Mouse (Mus musculus): Measurements from ENCODE around the gene Osbp2.

Gene Osbp2

GRCm38 (mm10) chr11:3864343-3864742 is 640 bp upstream of the Osbp2 start:
- no peak for DNase-seq (ENCODE audit: extremely low read depth, low read depth, low spot score)

- no peak for DNase-seq (ENCODE audit: extremely low read depth, low read depth, low spot score)
Measured at GRCm38 (mm10) chr11:3862661-3863453, 846 bp downstream of the Osbp2 start.

GRCm38 (mm10) chr11:3860361-3860760 is 3.3 kb downstream of the Osbp2 start:
- no peak for DNase-seq (ENCODE audit: extremely low read depth, low read depth, low spot score)

GRCm38 (mm10) chr11:3859778-3860177 is 3.9 kb downstream of the Osbp2 start:
- no peak for DNase-seq (ENCODE audit: extremely low read depth, low read depth, low spot score)

- no peak for DNase-seq (ENCODE audit: extremely low read depth, low read depth, low spot score)
Measured at GRCm38 (mm10) chr11:3857902-3858301, 5.8 kb downstream of the Osbp2 start.

GRCm38 (mm10) chr11:3855846-3856245 is 7.9 kb downstream of the Osbp2 start:
- DNase-seq (ENCODE audit: extremely low read depth, low read depth, low spot score) = no peak

GRCm38 (mm10) chr11:3854156-3854555 is 9.5 kb downstream of the Osbp2 start:
- no peak for DNase-seq (ENCODE audit: extremely low read depth, low read depth, low spot score)

- DNase-seq (ENCODE audit: extremely low read depth, low read depth, low spot score) = no peak
Measured at GRCm38 (mm10) chr11:3853481-3854034, 10.1 kb downstream of the Osbp2 start.

GRCm38 (mm10) chr11:3853031-3853430 is 10.7 kb downstream of the Osbp2 start:
- no peak for DNase-seq (ENCODE audit: extremely low read depth, low read depth, low spot score)

- no peak for DNase-seq (ENCODE audit: extremely low read depth, low read depth, low spot score)
Measured at GRCm38 (mm10) chr11:3851872-3852271, 11.8 kb downstream of the Osbp2 start.

- no peak for DNase-seq (ENCODE audit: extremely low read depth, low read depth, low spot score)
Measured at GRCm38 (mm10) chr11:3850746-3851277, 12.9 kb downstream of the Osbp2 start.

- DNase-seq (ENCODE audit: extremely low read depth, low read depth, low spot score) = no peak
Measured at GRCm38 (mm10) chr11:3850315-3850614, 13.4 kb downstream of the Osbp2 start.

- DNase-seq (ENCODE audit: extremely low read depth, low read depth, low spot score) = no peak
Measured at GRCm38 (mm10) chr11:3849469-3850314, 14.0 kb downstream of the Osbp2 start.

GRCm38 (mm10) chr11:3846351-3846750 is 17.4 kb downstream of the Osbp2 start:
- DNase-seq (ENCODE audit: extremely low read depth, low read depth, low spot score) = no peak

GRCm38 (mm10) chr11:3843943-3844734 is 19.6 kb downstream of the Osbp2 start:
- DNase-seq (ENCODE audit: extremely low read depth, low read depth, low spot score) = no peak

GRCm38 (mm10) chr11:3835271-3835670 is 28.4 kb downstream of the Osbp2 start:
- no peak for DNase-seq (ENCODE audit: extremely low read depth, low read depth, low spot score)

- DNase-seq (ENCODE audit: extremely low read depth, low read depth, low spot score) = no peak
Measured at GRCm38 (mm10) chr11:3834421-3835098, 29.1 kb downstream of the Osbp2 start.

- DNase-seq (ENCODE audit: extremely low read depth, low read depth, low spot score) = no peak
Measured at GRCm38 (mm10) chr11:3833544-3834420, 29.9 kb downstream of the Osbp2 start.

- no peak for DNase-seq (ENCODE audit: extremely low read depth, low read depth, low spot score)
Measured at GRCm38 (mm10) chr11:3832193-3832901, 31.4 kb downstream of the Osbp2 start.
